Mouse (Mus musculus) testis, adult 2 months (tissue): ENCODE data around the gene Adam12.

ENCODE experiments used
- CTCF ChIP-seq: fragments of 200-500 bp; IDR thresholded peaks from 2 replicates; pipeline ENCODE4 v1.5.1; 2012; ENCODE audit warnings: low read depth, mild to moderate bottlenecking, inconsistent platforms, low read length, moderate library complexity; ENCODE audit not compliant: control insufficient read depth, insufficient read depth, insufficient replicate concordance
- POLR2A ChIP-seq: fragments of 200-500 bp; IDR thresholded peaks from 2 replicates; pipeline ENCODE4 v1.6.1; 2012; ENCODE audit warnings: low read depth, mild to moderate bottlenecking, inconsistent platforms, low read length, moderate library complexity; ENCODE audit not compliant: control insufficient read depth

DNA sequence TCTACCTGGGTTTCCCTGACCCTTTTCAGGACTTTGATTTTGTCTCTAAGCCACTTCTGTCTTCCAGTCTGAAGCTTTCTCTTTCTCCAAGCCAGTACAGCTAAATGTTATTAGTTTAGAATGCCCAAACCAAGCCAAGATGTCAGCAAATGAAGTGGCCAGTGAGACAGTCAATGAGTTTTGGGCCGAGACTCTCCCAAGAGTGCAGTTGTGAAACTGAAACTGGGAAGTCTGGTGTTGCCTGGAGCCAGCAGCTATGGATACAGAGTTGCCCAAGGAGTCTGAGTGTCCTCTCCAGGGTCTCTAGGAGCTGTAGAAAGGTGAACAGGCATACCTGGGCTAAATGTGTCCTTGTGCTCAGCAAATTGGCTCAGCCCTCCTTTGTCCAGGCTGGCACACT is 260.9 kb downstream of the Adam12 start:
- TF ChIP-seq CTCF (no peak), POLR2A (no peak)
